Mouse (Mus musculus) liver, postnatal 0 days (tissue): Measurements from ENCODE around the gene Hap1.

ENCODE experiments used
- CTCF ChIP-seq: sonication (generic); IDR thresholded peaks from 2 replicates; pipeline ENCODE4 v1.5.1; 2016; ENCODE audit warnings: antibody characterized with exemption, low read depth
- EP300 ChIP-seq: IDR thresholded peaks from 2 replicates; pipeline ENCODE4 v1.6.1; 2016; ENCODE audit warnings: antibody characterized with exemption, low read depth, mild to moderate bottlenecking

DNA sequence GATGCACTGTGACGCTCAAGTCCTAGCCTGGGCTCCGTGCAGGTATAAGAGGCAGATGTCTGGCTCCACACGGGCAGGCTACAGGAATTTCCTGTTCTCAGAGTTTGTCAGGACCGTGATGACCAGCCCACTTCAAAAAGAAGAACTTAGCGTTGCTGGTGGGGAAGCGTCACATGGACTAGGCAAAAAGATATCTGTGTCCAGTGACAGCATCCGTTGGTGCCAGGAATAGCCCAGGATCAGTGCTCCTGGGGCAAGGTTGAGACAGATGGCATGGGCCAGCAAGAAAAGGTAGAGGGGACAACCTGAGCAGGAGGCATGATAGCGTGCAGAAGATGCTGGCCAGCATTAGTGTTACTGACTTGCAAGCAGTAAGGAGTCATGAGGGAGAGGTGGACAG lies 13.9 kb upstream of the Hap1 start:
- TF ChIP-seq EP300 (no peak), CTCF (no peak)
